Mouse (Mus musculus) cerebellum, postnatal 25 days (tissue): Measurements from ENCODE around the gene Dedd2.

ENCODE experiments used
- DNase-seq, 2 experiments: peaks; one replicate each; pipeline ENCODE4 v3.0.0; 2021; ENCODE audit warnings: mixed read lengths in 2 of 2

Gene Dedd2

GRCm38 (mm10) chr7:25246079-25246758, 25.8 kb upstream of the Dedd2 start:
- peak; percentile 54 to 74 for DNase-seq

GRCm38 (mm10) chr7:25244562-25245369, 24.4 kb upstream of the Dedd2 start:
- DNase-seq: peak in 1 of 2 experiments; percentile 7

GRCm38 (mm10) chr7:25243361-25243760, 22.9 kb upstream of the Dedd2 start:
- DNase-seq: no peak

- DNase-seq: peak; percentile 62 to 67
These were observed 20.6 kb upstream of the Dedd2 start for GRCm38 (mm10) chr7:25241062-25241461.

- peak in 1 of 2 experiments; percentile 5 for DNase-seq
These were observed 20.2 kb upstream of the Dedd2 start for GRCm38 (mm10) chr7:25240631-25241030.

- DNase-seq: peak; percentile 84 to 88
These were observed 18.6 kb upstream of the Dedd2 start for GRCm38 (mm10) chr7:25238829-25239623.

GRCm38 (mm10) chr7:25238015-25238706, 17.7 kb upstream of the Dedd2 start:
- DNase-seq: peak; percentile 94 to 95

GRCm38 (mm10) chr7:25237249-25238014, 17.0 kb upstream of the Dedd2 start, which contains the start of gene Gsk3a:
Gene Gsk3a (minus strand): TSS chr7:25237851.
- DNase-seq: peak; percentile 98 to 99

GRCm38 (mm10) chr7:25235526-25235925, 15.1 kb upstream of the Dedd2 start:
- DNase-seq: peak; percentile 10 to 16

- DNase-seq: peak in 1 of 2 experiments; percentile 5
These were observed 12.6 kb upstream of the Dedd2 start for GRCm38 (mm10) chr7:25233061-25233460.

GRCm38 (mm10) chr7:25232101-25232648, 11.8 kb upstream of the Dedd2 start:
- peak in 1 of 2 experiments; percentile 7 for DNase-seq

- peak in 1 of 2 experiments; percentile 5 for DNase-seq
These were observed 10.4 kb upstream of the Dedd2 start for GRCm38 (mm10) chr7:25230690-25231285.

- DNase-seq: no peak
These were observed 7.3 kb upstream of the Dedd2 start for GRCm38 (mm10) chr7:25227523-25228300.

- no peak for DNase-seq
These were observed 2.0 kb upstream of the Dedd2 start for GRCm38 (mm10) chr7:25222275-25222967.

GRCm38 (mm10) chr7:25221102-25221883, 878 bp upstream of the Dedd2 start, which contains the start of gene Zfp526:
Gene Zfp526 (plus strand): TSS chr7:25221425.
- DNase-seq: peak; percentile 96 to 98

GRCm38 (mm10) chr7:25219756-25220456, 509 bp downstream of the Dedd2 start:
- peak; percentile 96 to 97 for DNase-seq

- DNase-seq: no peak
These were observed 1.0 kb downstream of the Dedd2 start for GRCm38 (mm10) chr7:25219416-25219750.
